Mouse (Mus musculus) liver, postnatal 0 days (tissue): Measurements from ENCODE around the gene Slc2a8. TPM values are rescaled to one million over a fixed set of nuclear protein-coding genes. Genes with fewer than 3 reads are reported as not detected.

Experiments
- ATAC-seq: fragments of 200-750 bp; cut with Nextera tagmentation; 2 replicates; pipeline ENCODE4 v1.8.0; 2017; ENCODE audit warnings: mild to moderate bottlenecking, moderate library complexity
- DNase-seq: peaks from one replicate; pipeline ENCODE4 v3.0.0-alpha.2; 2016
- H3K27ac ChIP-seq: fragments of 300-500 bp; sonication (generic); 2 replicates; pipeline ENCODE4 v1.5.1; 2014; ENCODE audit warnings: antibody characterized with exemption, moderate library complexity, mild to moderate bottlenecking, low read depth
- H3K27me3 ChIP-seq: fragments of 300-500 bp; sonication (generic); 2 replicates; pipeline ENCODE4 v1.6.1; 2014; ENCODE audit warnings: low read length, control low read depth, mixed read lengths; ENCODE audit not compliant: insufficient read depth
- H3K36me3 ChIP-seq: fragments of 300-500 bp; sonication (generic); replicated peaks from 2 replicates; pipeline ENCODE4 v1.6.1; 2014; ENCODE audit warnings: mild to moderate bottlenecking, control low read depth, low read length, moderate library complexity, mixed read lengths; ENCODE audit not compliant: insufficient read depth
- H3K4me1 ChIP-seq: fragments of 300-500 bp; sonication (generic); 2 replicates; pipeline ENCODE4 v1.6.1; 2014; ENCODE audit warnings: antibody characterized with exemption, mild to moderate bottlenecking, control low read depth; ENCODE audit not compliant: insufficient read depth
- H3K4me2 ChIP-seq: fragments of 300-500 bp; sonication (generic); 2 replicates; pipeline ENCODE4 v1.6.1; 2014; ENCODE audit warnings: low read depth, mild to moderate bottlenecking, low read length, moderate library complexity, mixed read lengths
- H3K4me3 ChIP-seq: fragments of 300-500 bp; sonication (generic); 2 replicates; pipeline ENCODE4 v1.5.1; 2014; ENCODE audit warnings: low read depth, low read length
- H3K9ac ChIP-seq: fragments of 300-500 bp; sonication (generic); replicated peaks from 2 replicates; pipeline ENCODE4 v1.6.1; 2014; ENCODE audit warnings: mild to moderate bottlenecking, moderate library complexity
- H3K9me3 ChIP-seq: fragments of 300-500 bp; sonication (generic); 2 replicates; pipeline ENCODE4 v1.6.1; 2016; ENCODE audit warnings: mild to moderate bottlenecking, control low read depth, low read length, mixed read lengths
- CTCF ChIP-seq: sonication (generic); IDR thresholded peaks from 2 replicates; pipeline ENCODE4 v1.5.1; 2016; ENCODE audit warnings: antibody characterized with exemption, low read depth
- EP300 ChIP-seq: IDR thresholded peaks from 2 replicates; pipeline ENCODE4 v1.6.1; 2016; ENCODE audit warnings: antibody characterized with exemption, low read depth, mild to moderate bottlenecking
- WGBS: fragments of 180-500 bp; shearing (Covaris S2); extraction: QIAGEN DNeasy Blood & Tissue Kit; methylation state at CpG from one replicate; pipeline ENCODE4 v1.1.7; 2014; ENCODE audit not compliant: insufficient replicate concordance; 5-methylcytosine and 5-hydroxymethylcytosine counted together
- polyA plus RNA-seq: library from polyadenylated mRNA; unstranded; fragments of >200 nt; fragmentation: Nextera tagmentation; extraction: Ambion mirVana; gene quantifications from 2 replicates; pipeline ENCODE4 v1.2.1, GENCODE M21; 2015

Gene Slc2a8
- polyA plus RNA-seq, 1 experiment from 2014 or later: 11.8 TPM

DNA sequence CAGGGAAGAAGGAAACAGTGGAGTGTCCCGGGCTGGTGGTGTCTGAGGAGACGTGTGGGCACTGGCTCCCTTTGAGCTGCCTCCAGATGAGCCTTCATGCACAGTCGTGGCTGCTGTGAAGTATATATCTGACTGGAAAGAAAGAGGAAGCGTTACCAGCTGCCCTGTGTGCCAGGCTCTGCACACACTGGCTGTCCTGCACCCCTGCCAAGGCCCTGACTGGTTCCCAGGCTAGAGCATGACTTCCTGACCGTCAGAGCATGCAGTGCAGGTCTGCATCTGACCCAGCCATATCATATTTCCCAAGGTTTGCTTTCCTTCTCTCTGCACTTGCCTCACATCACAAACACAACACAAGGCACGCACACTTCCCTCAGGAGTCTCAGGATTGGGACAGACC lies 10.2 kb upstream of the Slc2a8 start:
- WGBS: 37% methylated on average over 6 of the region's 6 CpGs
- DNase-seq (no peak), ATAC-seq (no peak)
- no peaks in the 10 kb centered on the region for H3K36me3 ChIP-seq
- no peak overlapping the region for H3K4me2 ChIP-seq
- H3K27ac ChIP-seq: no peak overlapping the region
- H3K9ac ChIP-seq: no peak overlapping the region
- no peaks in the 10 kb centered on the region for H3K9me3 ChIP-seq
- TF ChIP-seq CTCF: no peak
- TF ChIP-seq EP300: no peak
- H3K4me1 ChIP-seq: no peaks in the 10 kb centered on the region
- H3K4me3 ChIP-seq: no peak overlapping the region
- H3K27me3 ChIP-seq: no peaks in the 10 kb centered on the region

DNA sequence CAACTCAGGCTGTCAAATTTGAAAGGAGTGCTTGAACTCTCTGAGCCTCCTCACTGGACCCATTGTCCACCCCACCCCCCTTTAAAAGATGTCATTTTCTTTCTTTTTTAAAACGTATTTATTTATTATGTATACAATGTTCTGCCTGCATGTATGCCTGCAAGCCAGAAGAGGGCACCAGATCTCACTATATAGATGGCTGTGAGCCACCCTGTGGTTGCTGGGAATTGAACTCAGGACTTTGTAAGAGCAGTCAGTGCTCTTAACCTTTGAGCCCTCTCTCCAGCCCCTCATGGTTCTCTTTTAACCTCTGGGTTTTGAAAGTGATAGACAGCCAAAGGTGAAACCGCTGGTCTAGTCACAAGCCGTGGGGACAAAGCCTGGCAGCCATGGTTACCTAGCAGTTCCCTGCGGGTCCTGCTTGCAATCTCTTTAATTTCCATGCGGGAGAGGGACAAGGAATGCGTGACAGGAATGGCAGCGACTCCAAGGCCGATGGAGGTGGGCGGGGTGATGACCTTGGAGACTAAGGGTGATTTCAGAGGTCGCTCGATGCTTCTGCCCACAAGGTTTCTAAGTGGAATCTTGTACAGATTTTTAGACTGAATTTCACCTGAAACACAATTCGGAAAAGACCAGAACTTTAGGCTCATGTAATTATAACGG lies 8.4 kb upstream of the Slc2a8 start:
- WGBS: 63% methylated on average over 13 of the region's 13 CpGs
- DNase-seq (no peak), ATAC-seq (no peak)
- Histone ChIP-seq H3K4me2 (no peak overlapping the region), H3K4me3 (no peak overlapping the region), H3K9ac (no peak overlapping the region), H3K27ac (no peak overlapping the region), H3K4me1 (no peaks in the 10 kb centered on the region), H3K36me3 (no peaks in the 10 kb centered on the region), H3K27me3 (no peaks in the 10 kb centered on the region), H3K9me3 (no peaks in the 10 kb centered on the region)
- TF ChIP-seq EP300 (no peak), CTCF (peak; percentile 70)

GRCm38 (mm10) chr2:32989376-32989775 lies 7.5 kb upstream of the Slc2a8 start:
- no peaks in the 10 kb centered on the region for H3K36me3 ChIP-seq
- no peak for TF ChIP-seq EP300
- TF ChIP-seq CTCF: no peak
- 65% methylated on average over 3 of the region's 3 CpGs for WGBS

GRCm38 (mm10) chr2:32985844-32986243 lies 4.0 kb upstream of the Slc2a8 start:
- Histone ChIP-seq H3K9ac (no peak overlapping the region), H3K4me3 (no peak overlapping the region), H3K9me3 (no peaks in the 10 kb centered on the region), H3K27me3 (no peaks in the 10 kb centered on the region), H3K36me3 (no peaks in the 10 kb centered on the region), H3K27ac (no peak overlapping the region), H3K4me2 (no peak overlapping the region), H3K4me1 (peaks cover 16% of the 10 kb centered on the region)
- WGBS: 70% methylated on average over 8 of the region's 8 CpGs
- no peak for DNase-seq
- no peak for ATAC-seq
- TF ChIP-seq CTCF (no peak), EP300 (no peak)

More at GRCm38 (mm10) chr2:32989376-32989775, 7.5 kb upstream of the Slc2a8 start:
- no peak overlapping the region for H3K4me3 ChIP-seq
- no peak overlapping the region for H3K9ac ChIP-seq
- DNase-seq (no peak), ATAC-seq (no peak)
- H3K9me3 ChIP-seq: no peaks in the 10 kb centered on the region
- H3K27me3 ChIP-seq: no peaks in the 10 kb centered on the region
- H3K4me1 ChIP-seq: no peaks in the 10 kb centered on the region
- H3K27ac ChIP-seq: no peak overlapping the region
- H3K4me2 ChIP-seq: no peak overlapping the region

- H3K9ac ChIP-seq: no peak overlapping the region
- H3K27ac ChIP-seq: no peak overlapping the region
- DNase-seq: no peak
- H3K27me3 ChIP-seq: no peaks in the 10 kb centered on the region
- H3K4me2 ChIP-seq: no peak overlapping the region
- 35% methylated on average over 6 of the region's 6 CpGs for WGBS
- no peak for TF ChIP-seq EP300
- TF ChIP-seq CTCF: no peak
- no peaks in the 10 kb centered on the region for H3K9me3 ChIP-seq
- no peak overlapping the region for H3K4me3 ChIP-seq
- H3K4me1 ChIP-seq: peaks cover 19% of the 10 kb centered on the region
- H3K36me3 ChIP-seq: no peaks in the 10 kb centered on the region
- no peak for ATAC-seq
Measured at GRCm38 (mm10) chr2:32983617-32984016, 1.7 kb upstream of the Slc2a8 start.

GRCm38 (mm10) chr2:32982700-32983099 lies 817 bp upstream of the Slc2a8 start:
- ATAC-seq (no peak), DNase-seq (no peak)
- no peaks in the 10 kb centered on the region for H3K27me3 ChIP-seq
- no peaks in the 10 kb centered on the region for H3K9me3 ChIP-seq
- H3K36me3 ChIP-seq: no peaks in the 10 kb centered on the region
- no peak overlapping the region for H3K27ac ChIP-seq
- H3K4me3 ChIP-seq: peak overlapping the region; percentile 76
- H3K4me1 ChIP-seq: peaks cover 24% of the 10 kb centered on the region
- peak overlapping the region; percentile 100 for H3K4me2 ChIP-seq
- WGBS: 3% methylated on average over 4 of the region's 4 CpGs
- 0 out of 2 replicates have a peak overlapping the region, but pooled peaks have one; percentile 3 for H3K9ac ChIP-seq
- TF ChIP-seq EP300 (no peak), CTCF (no peak)
